Mouse (Mus musculus) WW6 (cell line): ENCODE data around the gene Ezh2.
"Not testable (repeated sequence)": the region's sequence is repeated elsewhere in the genome, so short reads cannot be mapped to it uniquely, and the experiment has no call there.

Experiments used
- DNase-seq: peaks from one replicate; pipeline ENCODE4 v3.0.0-alpha.2; 2013; ENCODE audit warnings: low read depth, low spot score

Ezh2 gene

GRCm38 (mm10) chr6:47594926-47595623 is at the start of gene Ezh2:
Gene Ezh2, minus strand, starts transcription at chr6:47595341.
- peak; percentile 87 for DNase-seq

- DNase-seq: no peak
Observed at GRCm38 (mm10) chr6:47636527-47637076, 41.5 kb upstream of the Ezh2 start.

GRCm38 (mm10) chr6:47635995-47636526 is 40.9 kb upstream of the Ezh2 start:
- DNase-seq: no peak

GRCm38 (mm10) chr6:47635207-47635994 is 40.3 kb upstream of the Ezh2 start:
- no peak for DNase-seq

- DNase-seq: no peak
Observed at GRCm38 (mm10) chr6:47633467-47633866, 38.3 kb upstream of the Ezh2 start.

- not testable (repeated sequence) for DNase-seq
Observed at GRCm38 (mm10) chr6:47630061-47630460, 34.9 kb upstream of the Ezh2 start.

- no peak for DNase-seq
Observed at GRCm38 (mm10) chr6:47627978-47628377, 32.8 kb upstream of the Ezh2 start.

- not testable (repeated sequence) for DNase-seq
Observed at GRCm38 (mm10) chr6:47626976-47627375, 31.8 kb upstream of the Ezh2 start.

GRCm38 (mm10) chr6:47621039-47621438 is 25.9 kb upstream of the Ezh2 start:
- DNase-seq: no peak

- not testable (repeated sequence) for DNase-seq
Observed at GRCm38 (mm10) chr6:47608306-47608705, 13.2 kb upstream of the Ezh2 start.

- no peak for DNase-seq
Observed at GRCm38 (mm10) chr6:47601931-47602330, 6.8 kb upstream of the Ezh2 start.

GRCm38 (mm10) chr6:47595696-47596095 is 555 bp upstream of the Ezh2 start:
- no peak for DNase-seq

- DNase-seq: no peak
Observed at GRCm38 (mm10) chr6:47594141-47594835, 853 bp downstream of the Ezh2 start.

- DNase-seq: no peak
Observed at GRCm38 (mm10) chr6:47593590-47593989, 1.6 kb downstream of the Ezh2 start.

GRCm38 (mm10) chr6:47587332-47587731 is 7.8 kb downstream of the Ezh2 start:
- DNase-seq: not testable (repeated sequence)

GRCm38 (mm10) chr6:47572887-47573286 is 22.3 kb downstream of the Ezh2 start:
- DNase-seq: no peak

- no peak for DNase-seq
Observed at GRCm38 (mm10) chr6:47565326-47566035, 29.7 kb downstream of the Ezh2 start.

- no peak for DNase-seq
Observed at GRCm38 (mm10) chr6:47561426-47561825, 33.7 kb downstream of the Ezh2 start.

GRCm38 (mm10) chr6:47560846-47561245 is 34.3 kb downstream of the Ezh2 start:
- DNase-seq: no peak

GRCm38 (mm10) chr6:47560407-47560806 is 34.7 kb downstream of the Ezh2 start:
- no peak for DNase-seq

GRCm38 (mm10) chr6:47559287-47559686 is 35.9 kb downstream of the Ezh2 start:
- DNase-seq: no peak
